Mouse (Mus musculus): ENCODE measurements around the gene Setd2.

GRCm38 (mm10) chr9:110620180-110620579, 87.8 kb downstream of the Setd2 start:
- TF ChIP-seq E2F4 (IDR thresholded peaks at IDR 0.05; ENCODE audit: insufficient read depth) = no peak
- TF ChIP-seq POLR2A (IDR thresholded peaks at IDR 0.05; ENCODE audit: insufficient read length, low read depth) = no peak
- no peak for TF ChIP-seq CEBPB (IDR thresholded peaks at IDR 0.05; ENCODE audit: insufficient read depth, poor library complexity, severe bottlenecking)
- TF ChIP-seq USF1 (IDR thresholded peaks at IDR 0.05; ENCODE audit: low read depth) = no peak
- peak; percentile 41 for TF ChIP-seq POLR2AphosphoS2 (IDR thresholded peaks at IDR 0.05; ENCODE audit: insufficient read length, low read depth)
- TF ChIP-seq MAX (IDR thresholded peaks at IDR 0.05; ENCODE audit: low read depth) = no peak
- TF ChIP-seq MYOD1 (IDR thresholded peaks at IDR 0.05; ENCODE audit: control insufficient read depth in 1 of 3, insufficient read length in 2 of 3, low read depth in 2 of 3) = peak in 1 of 3 experiments; percentile 41
- no peak for TF ChIP-seq TCF12 (IDR thresholded peaks at IDR 0.05; ENCODE audit: insufficient read depth, poor library complexity, severe bottlenecking)
- no peak for TF ChIP-seq REST (IDR thresholded peaks at IDR 0.05; ENCODE audit: insufficient read depth, insufficient read length)
- TF ChIP-seq MYOG (IDR thresholded peaks at IDR 0.05; ENCODE audit: control insufficient read depth in 1 of 3, insufficient read depth in 1 of 3, insufficient read length in 2 of 3, low read depth in 2 of 3) = peak in 2 of 3 experiments; percentile 35 to 57
- no peak for TF ChIP-seq SRF (IDR thresholded peaks at IDR 0.05; ENCODE audit: control insufficient read depth, insufficient read length, low read depth)
